Mouse (Mus musculus) liver, embryonic 16.5 days (tissue): ENCODE data around the gene Rac2. TPM values are rescaled to one million over a fixed set of nuclear protein-coding genes. Genes with fewer than 3 reads are reported as not detected.

Source experiments
- ATAC-seq: fragments of 200-750 bp; cut with Nextera tagmentation; 2 replicates; pipeline ENCODE4 v1.8.0; 2017; ENCODE audit warnings: low read depth, mild to moderate bottlenecking, moderate number of reproducible peaks, moderate library complexity
- H3K27ac ChIP-seq: fragments of 300-500 bp; sonication (generic); 2 replicates; pipeline ENCODE4 v1.5.1; 2014; ENCODE audit warnings: mild to moderate bottlenecking, low read length
- H3K27me3 ChIP-seq: fragments of 300-500 bp; sonication (generic); 2 replicates; pipeline ENCODE4 v1.6.1; 2014; ENCODE audit warnings: low read depth, low read length, mixed read lengths; ENCODE audit not compliant: control insufficient read depth, insufficient read depth
- H3K36me3 ChIP-seq: fragments of 300-500 bp; sonication (generic); 2 replicates; pipeline ENCODE4 v1.6.1; 2014; ENCODE audit warnings: mild to moderate bottlenecking; ENCODE audit not compliant: control insufficient read depth, insufficient read depth
- H3K4me1 ChIP-seq: fragments of 300-500 bp; sonication (generic); 2 replicates; pipeline ENCODE4 v1.6.1; 2014; ENCODE audit warnings: low read depth, low read length, mixed read lengths; ENCODE audit not compliant: control insufficient read depth
- H3K4me2 ChIP-seq: fragments of 300-500 bp; sonication (generic); 2 replicates; pipeline ENCODE4 v1.6.1; 2014; ENCODE audit warnings: low read depth, low read length, mixed read lengths
- H3K4me3 ChIP-seq: fragments of 300-500 bp; sonication (generic); 2 replicates; pipeline ENCODE4 v1.5.1; 2014; ENCODE audit warnings: low read depth, mild to moderate bottlenecking, low read length
- H3K9ac ChIP-seq: fragments of 300-500 bp; sonication (generic); 2 replicates; pipeline ENCODE4 v1.6.1; 2014; ENCODE audit warnings: low read depth, low read length
- H3K9me3 ChIP-seq: fragments of 300-500 bp; sonication (generic); replicated peaks from 2 replicates; pipeline ENCODE4 v1.6.1; 2016; ENCODE audit warnings: low read length; ENCODE audit not compliant: control insufficient read depth
- WGBS: fragments of 180-500 bp; shearing (Covaris S2); extraction: QIAGEN DNeasy Blood & Tissue Kit; methylation state at CpG from one replicate; pipeline ENCODE4 v1.1.7; 2014; ENCODE audit not compliant: insufficient replicate concordance; 5-methylcytosine and 5-hydroxymethylcytosine counted together
- polyA plus RNA-seq: library from polyadenylated mRNA; unstranded; fragments of >200 nt; fragmentation: Nextera tagmentation; extraction: Ambion mirVana; gene quantifications from 2 replicates; pipeline ENCODE4 v1.2.1, GENCODE M21; 2015

Gene Rac2
- polyA plus RNA-seq, 1 experiment from 2014 or later: 121 TPM

- Histone ChIP-seq H3K9me3 (0 out of 2 replicates have a peak, but pooled peaks cover 1% of the 10 kb centered on the region), H3K4me1 (peaks cover 6% of the 10 kb centered on the region; the same call in 1 of the 2 replicates), H3K36me3 (no peaks in the 10 kb centered on the region), H3K27me3 (peaks cover 2% of the 10 kb centered on the region; the same call in 1 of the 2 replicates), H3K4me2 (no peak overlapping the region), H3K27ac (no peak overlapping the region), H3K4me3 (no peak overlapping the region), H3K9ac (no peak overlapping the region)
- ATAC-seq: no peak
- WGBS: 44% methylated on average over 4 of the region's 4 CpGs
Observed at GRCm38 (mm10) chr15:78546060-78546459, 26.5 kb downstream of the Rac2 start.

- H3K9me3 ChIP-seq: no peaks in the 10 kb centered on the region
- H3K36me3 ChIP-seq: no peaks in the 10 kb centered on the region
- peaks cover 6% of the 10 kb centered on the region; the same call in 1 of the 2 replicates for H3K4me1 ChIP-seq
- no peak for ATAC-seq
- WGBS: 12% methylated on average over 14 of the region's 14 CpGs
- H3K9ac ChIP-seq: no peak within 1 kb of the TSS
- no peak within 1 kb of the TSS for H3K4me3 ChIP-seq
- no peak within 1 kb of the TSS for H3K27ac ChIP-seq
- no peak within 1 kb of the TSS for H3K4me2 ChIP-seq
- peaks cover 2% of the 10 kb centered on the region; the same call in 1 of the 2 replicates for H3K27me3 ChIP-seq
Observed at GRCm38 (mm10) chr15:78544561-78545001, 28.0 kb downstream of the Rac2 start, which contains the start of gene Sstr3. TSS of gene Sstr3 (minus strand) at chr15:78544685.

- peaks cover 2% of the 10 kb centered on the region; the same call in 1 of the 2 replicates for H3K27me3 ChIP-seq
- no peak for ATAC-seq
- WGBS: 61% methylated on average over 15 of the region's 15 CpGs
- H3K4me1 ChIP-seq: peaks cover 6% of the 10 kb centered on the region; the same call in 1 of the 2 replicates
- no peak overlapping the region for H3K4me3 ChIP-seq
- no peak overlapping the region for H3K27ac ChIP-seq
- H3K36me3 ChIP-seq: no peaks in the 10 kb centered on the region
- H3K4me2 ChIP-seq: no peak overlapping the region
- no peak overlapping the region for H3K9ac ChIP-seq
- H3K9me3 ChIP-seq: no peaks in the 10 kb centered on the region
Observed at GRCm38 (mm10) chr15:78544041-78544440, 28.5 kb downstream of the Rac2 start.

DNA sequence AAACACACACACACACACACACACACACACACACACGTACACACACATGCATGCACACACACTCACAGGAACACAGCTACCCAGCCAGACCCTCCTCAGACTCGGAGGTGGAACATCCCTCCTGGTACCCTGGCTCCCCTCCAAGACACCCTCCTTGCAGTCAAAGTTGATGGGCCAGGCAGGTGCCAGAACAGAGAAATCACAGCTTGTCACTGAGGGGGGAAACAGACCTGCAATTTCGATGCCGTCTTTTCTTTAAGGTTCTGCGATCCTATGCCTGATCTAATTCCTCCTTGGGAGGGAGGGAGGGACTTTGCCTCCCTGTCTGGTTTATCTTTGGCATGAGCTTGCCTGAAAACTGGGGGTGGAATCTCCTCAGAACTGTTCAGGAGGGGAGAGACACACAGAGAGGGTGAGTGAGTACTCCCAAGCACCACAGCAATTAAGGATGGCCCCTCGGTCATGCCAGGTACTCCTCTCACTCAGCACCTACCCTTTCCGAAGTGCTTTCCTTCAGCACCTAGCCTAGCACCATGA is 29.7 kb downstream of the Rac2 start:
- 51% methylated on average over 7 of the region's 7 CpGs for WGBS
- ATAC-seq: no peak

GRCm38 (mm10) chr15:78542098-78542766 is 30.4 kb downstream of the Rac2 start:
- Histone ChIP-seq H3K9ac (no peak overlapping the region), H3K4me1 (no peaks in the 10 kb centered on the region), H3K27me3 (peaks cover 2% of the 10 kb centered on the region; the same call in 1 of the 2 replicates), H3K36me3 (no peaks in the 10 kb centered on the region), H3K4me2 (no peak overlapping the region), H3K4me3 (no peak overlapping the region), H3K27ac (no peak overlapping the region), H3K9me3 (no peaks in the 10 kb centered on the region)
- ATAC-seq: no peak
- WGBS: 63% methylated on average over 3 of the region's 3 CpGs

More for the DNA sequence above, 29.7 kb downstream of the Rac2 start:
- Histone ChIP-seq H3K4me2 (no peak overlapping the region), H3K9me3 (no peaks in the 10 kb centered on the region), H3K36me3 (no peaks in the 10 kb centered on the region), H3K27ac (no peak overlapping the region), H3K27me3 (peaks cover 2% of the 10 kb centered on the region; the same call in 1 of the 2 replicates), H3K4me1 (no peaks in the 10 kb centered on the region), H3K9ac (no peak overlapping the region), H3K4me3 (no peak overlapping the region)

DNA sequence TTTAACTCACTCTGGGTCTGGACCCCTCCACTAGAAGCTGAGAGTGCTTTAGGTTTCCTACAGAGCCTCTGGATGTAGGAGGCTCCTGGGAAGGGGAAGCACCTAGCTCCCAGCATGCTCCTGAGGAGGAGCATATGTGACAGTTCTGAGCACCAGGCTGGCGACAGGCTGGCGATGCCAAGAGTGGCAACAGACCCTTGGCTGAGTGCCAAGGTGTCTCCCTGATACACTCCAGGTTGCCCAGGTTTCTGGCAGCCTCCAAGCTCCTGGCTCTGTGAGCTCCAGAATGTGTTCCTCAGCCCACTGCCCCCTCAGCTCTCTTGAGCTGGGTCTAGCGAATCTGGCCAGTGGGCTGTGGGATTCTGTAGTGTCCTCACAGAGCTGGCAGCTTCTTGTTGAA is 31.0 kb downstream of the Rac2 start:
- Histone ChIP-seq H3K27ac (no peak overlapping the region), H3K9me3 (no peaks in the 10 kb centered on the region), H3K4me3 (no peak overlapping the region), H3K4me1 (no peaks in the 10 kb centered on the region), H3K27me3 (peaks cover 2% of the 10 kb centered on the region; the same call in 1 of the 2 replicates), H3K4me2 (no peak overlapping the region), H3K9ac (no peak overlapping the region), H3K36me3 (no peaks in the 10 kb centered on the region)
- 61% methylated on average over 3 of the region's 3 CpGs for WGBS
- no peak for ATAC-seq

DNA sequence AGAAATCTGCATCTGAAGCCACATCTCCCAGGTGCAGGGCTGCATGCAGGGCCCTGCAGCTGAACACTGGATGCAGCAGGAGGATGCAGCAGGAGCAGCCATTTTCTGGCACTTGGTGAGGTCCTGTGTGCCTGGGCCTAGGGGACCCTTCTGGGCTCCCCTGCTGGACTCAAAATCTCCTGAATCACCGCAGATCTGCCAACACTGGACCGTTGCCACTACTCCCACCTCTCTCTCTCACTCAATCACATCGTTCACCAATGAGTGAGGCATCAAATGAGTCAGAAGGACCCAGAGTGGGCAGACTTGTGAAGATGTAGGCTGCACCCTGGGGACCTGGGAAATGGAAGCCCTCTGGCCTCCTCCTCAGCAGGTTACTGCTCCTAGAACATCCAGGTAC is 31.5 kb downstream of the Rac2 start:
- no peak overlapping the region for H3K4me2 ChIP-seq
- no peaks in the 10 kb centered on the region for H3K36me3 ChIP-seq
- no peak overlapping the region for H3K9ac ChIP-seq
- ATAC-seq: no peak
- H3K4me1 ChIP-seq: no peaks in the 10 kb centered on the region; the same call in 1 of the 2 replicates
- H3K4me3 ChIP-seq: no peak overlapping the region
- no peaks in the 10 kb centered on the region for H3K9me3 ChIP-seq
- H3K27me3 ChIP-seq: peaks cover 2% of the 10 kb centered on the region; the same call in 1 of the 2 replicates
- 54% methylated on average over 3 of the region's 3 CpGs for WGBS
- no peak overlapping the region for H3K27ac ChIP-seq

GRCm38 (mm10) chr15:78535723-78536421 is 36.7 kb downstream of the Rac2 start:
- Histone ChIP-seq H3K9ac (no peak overlapping the region), H3K27me3 (no peaks in the 10 kb centered on the region), H3K4me1 (peaks cover 5% of the 10 kb centered on the region), H3K27ac (no peak overlapping the region), H3K4me3 (no peak overlapping the region), H3K4me2 (no peak overlapping the region), H3K36me3 (no peaks in the 10 kb centered on the region), H3K9me3 (no peaks in the 10 kb centered on the region)
- no peak for ATAC-seq
- WGBS: 50% methylated on average over 10 of the region's 10 CpGs
